Mouse (Mus musculus): ENCODE measurements around the gene Fam161a. TPM values are rescaled to one million over a fixed set of nuclear protein-coding genes. Genes with fewer than 3 reads are reported as not detected.

Gene Fam161a
- polyA plus RNA-seq, 1 experiment from 2014 or later: 11.8 TPM

- Histone ChIP-seq H3K4me2 (ENCODE audit: low read depth, low read length) (no peak overlapping the region), H3K4me3 (ENCODE audit: low read depth, low read length) (no peak overlapping the region), H3K36me3 (ENCODE audit: control insufficient read depth, insufficient read depth, low read length) (peaks cover 95% of the 10 kb centered on the region), H3K27ac (replicated peaks; ENCODE audit: low read depth, low read length) (no peak overlapping the region), H3K27me3 (replicated peaks; ENCODE audit: control insufficient read depth, insufficient read depth, low read length) (no peaks in the 10 kb centered on the region), H3K4me1 (ENCODE audit: control insufficient read depth, insufficient read depth, low read length) (no peaks in the 10 kb centered on the region), H3K9ac (ENCODE audit: low read depth, low read length) (no peak overlapping the region), H3K9me3 (ENCODE audit: control insufficient read depth, low read length) (no peaks in the 10 kb centered on the region)
- WGBS: 84% methylated on average over 1 of the region's 1 CpGs
- DNase-seq (ENCODE audit: low spot score) (no peak), ATAC-seq (ENCODE audit: low read depth) (no peak)
Observed at GRCm38 (mm10) chr11:22998308-22998707, 9.0 kb upstream of the Fam161a start.

- Histone ChIP-seq H3K4me3 (ENCODE audit: low read depth, low read length) (no peak overlapping the region), H3K4me2 (ENCODE audit: low read depth, low read length) (no peak overlapping the region), H3K9me3 (ENCODE audit: control insufficient read depth, low read length) (no peaks in the 10 kb centered on the region), H3K27me3 (replicated peaks; ENCODE audit: control insufficient read depth, insufficient read depth, low read length) (no peaks in the 10 kb centered on the region), H3K9ac (ENCODE audit: low read depth, low read length) (no peak overlapping the region), H3K27ac (replicated peaks; ENCODE audit: low read depth, low read length) (no peak overlapping the region), H3K36me3 (ENCODE audit: control insufficient read depth, insufficient read depth, low read length) (peaks cover 53% of the 10 kb centered on the region), H3K4me1 (ENCODE audit: control insufficient read depth, insufficient read depth, low read length) (0 out of 2 replicates have a peak, but pooled peaks cover 5% of the 10 kb centered on the region)
- ATAC-seq (ENCODE audit: low read depth): no peak
- DNase-seq (ENCODE audit: low spot score): no peak
- 97% methylated on average over 1 of the region's 1 CpGs for WGBS
Observed at GRCm38 (mm10) chr11:23005276-23005675, 2.1 kb upstream of the Fam161a start.

GRCm38 (mm10) chr11:23007166-23007480 is 208 bp upstream of the Fam161a start:
- no peaks in the 10 kb centered on the region for H3K9me3 ChIP-seq (ENCODE audit: control insufficient read depth, low read length)
- WGBS: 4% methylated on average over 6 of the region's 6 CpGs
- H3K4me2 ChIP-seq (ENCODE audit: low read depth, low read length): peak overlapping the region; percentile 70
- DNase-seq (ENCODE audit: low spot score): no peak
- 0 out of 2 replicates have a peak, but pooled peaks cover 5% of the 10 kb centered on the region for H3K4me1 ChIP-seq (ENCODE audit: control insufficient read depth, insufficient read depth, low read length)
- H3K36me3 ChIP-seq (ENCODE audit: control insufficient read depth, insufficient read depth, low read length): peaks cover 36% of the 10 kb centered on the region
- H3K9ac ChIP-seq (ENCODE audit: low read depth, low read length): peak overlapping the region; percentile 78
- H3K27me3 ChIP-seq (replicated peaks; ENCODE audit: control insufficient read depth, insufficient read depth, low read length): no peaks in the 10 kb centered on the region
- peak; percentile 50; the same call in 1 of the 2 replicates for ATAC-seq (ENCODE audit: low read depth)
- H3K4me3 ChIP-seq (ENCODE audit: low read depth, low read length): peak overlapping the region; percentile 66
- H3K27ac ChIP-seq (replicated peaks; ENCODE audit: low read depth, low read length): peak overlapping the region; percentile 84

DNA sequence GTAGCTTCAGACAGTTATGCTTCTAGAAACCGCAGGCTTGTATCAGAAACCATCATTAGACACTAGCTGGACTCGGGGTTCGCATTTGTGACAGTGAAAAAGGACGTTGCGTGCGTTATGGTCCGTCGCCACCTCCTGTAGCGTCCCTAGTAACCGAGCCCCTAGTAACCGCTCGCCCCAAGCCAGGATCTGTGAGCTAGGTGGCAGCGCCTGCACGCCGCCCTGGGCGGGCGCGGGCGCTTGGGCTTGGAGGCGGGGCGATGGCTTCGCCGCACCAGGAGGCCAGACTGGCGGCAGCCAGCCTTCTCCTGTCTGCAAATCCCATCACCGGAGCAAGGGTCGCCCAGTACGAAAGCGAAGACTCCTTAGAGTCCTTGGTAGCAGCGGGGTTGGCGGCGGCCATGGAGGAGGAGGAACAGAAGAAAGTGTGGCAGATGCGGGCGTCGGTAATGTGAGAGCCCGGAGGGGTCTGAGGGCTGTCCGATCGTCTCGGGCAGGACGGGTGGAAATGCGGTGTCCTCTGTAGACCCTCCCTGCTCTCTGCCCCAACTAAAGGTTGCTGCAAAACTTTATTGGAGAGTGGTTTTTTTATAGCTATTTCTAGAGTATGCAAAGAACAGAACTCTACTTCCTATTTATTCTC is 971 bp downstream of the Fam161a start:
- H3K27me3 ChIP-seq (replicated peaks; ENCODE audit: control insufficient read depth, insufficient read depth, low read length): no peaks in the 10 kb centered on the region
- H3K9me3 ChIP-seq (ENCODE audit: control insufficient read depth, low read length): no peaks in the 10 kb centered on the region
- 0 out of 2 replicates have a peak, but pooled peaks cover 5% of the 10 kb centered on the region for H3K4me1 ChIP-seq (ENCODE audit: control insufficient read depth, insufficient read depth, low read length)
- H3K27ac ChIP-seq (replicated peaks; ENCODE audit: low read depth, low read length): peak overlapping the region; percentile 84
- H3K4me3 ChIP-seq (ENCODE audit: low read depth, low read length): peak overlapping the region; percentile 66
- under 1% methylated on average over 40 of the region's 40 CpGs for WGBS
- DNase-seq (ENCODE audit: low spot score): peak; percentile 93
- peak overlapping the region; percentile 70 for H3K4me2 ChIP-seq (ENCODE audit: low read depth, low read length)
- peaks cover 25% of the 10 kb centered on the region for H3K36me3 ChIP-seq (ENCODE audit: control insufficient read depth, insufficient read depth, low read length)
- H3K9ac ChIP-seq (ENCODE audit: low read depth, low read length): peak overlapping the region; percentile 78
- peak; percentile 95 for ATAC-seq (ENCODE audit: low read depth)

- H3K9ac ChIP-seq (ENCODE audit: low read depth, low read length): peak overlapping the region; percentile 78
- peak overlapping the region; percentile 70 for H3K4me2 ChIP-seq (ENCODE audit: low read depth, low read length)
- DNase-seq (ENCODE audit: low spot score) (no peak), ATAC-seq (ENCODE audit: low read depth) (no peak)
- 0 out of 2 replicates have a peak, but pooled peaks cover 5% of the 10 kb centered on the region for H3K4me1 ChIP-seq (ENCODE audit: control insufficient read depth, insufficient read depth, low read length)
- no peaks in the 10 kb centered on the region for H3K27me3 ChIP-seq (replicated peaks; ENCODE audit: control insufficient read depth, insufficient read depth, low read length)
- H3K27ac ChIP-seq (replicated peaks; ENCODE audit: low read depth, low read length): peak overlapping the region; percentile 84
- peak overlapping the region; percentile 66 for H3K4me3 ChIP-seq (ENCODE audit: low read depth, low read length)
- peaks cover 20% of the 10 kb centered on the region for H3K36me3 ChIP-seq (ENCODE audit: control insufficient read depth, insufficient read depth, low read length)
- 33% methylated on average over 4 of the region's 4 CpGs for WGBS
- no peaks in the 10 kb centered on the region for H3K9me3 ChIP-seq (ENCODE audit: control insufficient read depth, low read length)
Observed at GRCm38 (mm10) chr11:23008824-23009200, 1.5 kb downstream of the Fam161a start.

GRCm38 (mm10) chr11:23013096-23013495 is 5.8 kb downstream of the Fam161a start:
- H3K4me1 ChIP-seq (ENCODE audit: control insufficient read depth, insufficient read depth, low read length): no peaks in the 10 kb centered on the region
- no peaks in the 10 kb centered on the region for H3K27me3 ChIP-seq (replicated peaks; ENCODE audit: control insufficient read depth, insufficient read depth, low read length)
- 63% methylated on average over 1 of the region's 1 CpGs for WGBS
- no peaks in the 10 kb centered on the region for H3K36me3 ChIP-seq (ENCODE audit: control insufficient read depth, insufficient read depth, low read length)
- no peak overlapping the region for H3K4me3 ChIP-seq (ENCODE audit: low read depth, low read length)
- DNase-seq (ENCODE audit: low spot score) (peak; percentile 23), ATAC-seq (ENCODE audit: low read depth) (no peak)
- no peak overlapping the region for H3K4me2 ChIP-seq (ENCODE audit: low read depth, low read length)
- no peak overlapping the region for H3K9ac ChIP-seq (ENCODE audit: low read depth, low read length)
- no peak overlapping the region for H3K27ac ChIP-seq (replicated peaks; ENCODE audit: low read depth, low read length)
- no peaks in the 10 kb centered on the region for H3K9me3 ChIP-seq (ENCODE audit: control insufficient read depth, low read length)

DNA sequence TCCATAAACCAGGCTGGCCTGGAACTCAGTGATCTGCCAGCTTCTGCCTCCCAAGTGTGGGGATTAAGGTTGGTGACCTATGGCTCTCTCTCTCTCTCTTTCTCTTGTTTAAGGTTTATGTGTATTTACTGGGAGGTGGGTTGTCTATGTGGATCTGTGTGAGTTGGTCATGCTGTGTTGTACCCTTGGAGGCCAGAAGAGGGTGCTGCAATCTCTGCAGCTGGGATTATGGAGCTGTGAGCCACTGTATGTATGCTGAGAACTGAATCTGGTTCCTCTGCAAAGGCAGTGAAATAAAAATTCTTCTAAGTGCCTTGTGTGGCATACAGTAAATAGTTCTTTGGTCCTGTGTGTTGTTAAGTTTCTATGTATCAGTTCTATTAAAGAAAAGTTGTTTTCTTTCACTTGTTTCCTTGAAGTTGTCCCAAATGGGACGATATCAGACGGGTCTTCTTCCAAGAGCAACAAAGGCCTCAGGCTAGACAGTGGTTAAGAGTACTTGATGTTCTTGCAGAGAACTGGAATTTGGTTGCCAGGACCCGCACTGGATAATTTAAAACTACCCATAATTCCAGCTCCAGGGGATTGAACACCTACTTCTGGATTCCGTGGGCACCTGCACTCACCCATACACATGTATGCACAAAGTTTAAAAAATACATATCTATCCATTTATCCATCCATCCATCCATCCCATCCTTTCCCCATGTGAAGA is 6.4 kb downstream of the Fam161a start:
- DNase-seq (ENCODE audit: low spot score): no peak
- ATAC-seq (ENCODE audit: low read depth): no peak
- Histone ChIP-seq H3K27me3 (replicated peaks; ENCODE audit: control insufficient read depth, insufficient read depth, low read length) (no peaks in the 10 kb centered on the region), H3K27ac (replicated peaks; ENCODE audit: low read depth, low read length) (no peak overlapping the region), H3K4me2 (ENCODE audit: low read depth, low read length) (no peak overlapping the region), H3K36me3 (ENCODE audit: control insufficient read depth, insufficient read depth, low read length) (no peaks in the 10 kb centered on the region), H3K4me1 (ENCODE audit: control insufficient read depth, insufficient read depth, low read length) (no peaks in the 10 kb centered on the region), H3K9me3 (ENCODE audit: control insufficient read depth, low read length) (no peaks in the 10 kb centered on the region), H3K9ac (ENCODE audit: low read depth, low read length) (no peak overlapping the region), H3K4me3 (ENCODE audit: low read depth, low read length) (no peak overlapping the region)
- 87% methylated on average over 4 of the region's 4 CpGs for WGBS

- H3K4me1 ChIP-seq (ENCODE audit: control insufficient read depth, insufficient read depth, low read length): no peaks in the 10 kb centered on the region
- H3K4me3 ChIP-seq (ENCODE audit: low read depth, low read length): no peak overlapping the region
- ATAC-seq (ENCODE audit: low read depth): no peak
- no peaks in the 10 kb centered on the region for H3K27me3 ChIP-seq (replicated peaks; ENCODE audit: control insufficient read depth, insufficient read depth, low read length)
- H3K9ac ChIP-seq (ENCODE audit: low read depth, low read length): no peak overlapping the region
- no peak overlapping the region for H3K4me2 ChIP-seq (ENCODE audit: low read depth, low read length)
- no peak for DNase-seq (ENCODE audit: low spot score)
- H3K36me3 ChIP-seq (ENCODE audit: control insufficient read depth, insufficient read depth, low read length): no peaks in the 10 kb centered on the region
- 65% methylated on average over 6 of the region's 6 CpGs for WGBS
- no peak overlapping the region for H3K27ac ChIP-seq (replicated peaks; ENCODE audit: low read depth, low read length)
- no peaks in the 10 kb centered on the region for H3K9me3 ChIP-seq (ENCODE audit: control insufficient read depth, low read length)
Observed at GRCm38 (mm10) chr11:23014996-23015395, 7.7 kb downstream of the Fam161a start.

DNA sequence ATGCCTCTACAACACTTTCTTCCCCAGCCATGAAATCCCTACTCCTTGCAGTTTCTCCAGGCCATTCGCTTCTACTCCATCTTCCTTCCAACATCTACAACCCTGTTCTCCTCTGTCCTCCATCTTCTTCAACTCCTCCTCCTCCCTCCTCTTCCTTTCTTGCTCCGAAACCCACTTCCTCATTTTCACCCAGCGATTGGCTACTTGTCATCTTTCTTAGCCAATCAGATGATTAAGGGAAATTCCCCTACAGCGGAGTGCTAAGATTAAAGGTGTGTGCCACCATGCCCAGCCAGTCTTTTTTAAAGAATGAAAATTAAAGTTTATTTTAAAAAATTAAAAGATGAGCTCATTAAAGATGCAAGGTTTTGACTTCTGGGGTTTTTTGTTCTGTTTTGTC is 10.6 kb downstream of the Fam161a start:
- Histone ChIP-seq H3K27me3 (replicated peaks; ENCODE audit: control insufficient read depth, insufficient read depth, low read length) (no peaks in the 10 kb centered on the region), H3K4me2 (ENCODE audit: low read depth, low read length) (no peak overlapping the region), H3K9ac (ENCODE audit: low read depth, low read length) (no peak overlapping the region), H3K27ac (replicated peaks; ENCODE audit: low read depth, low read length) (no peak overlapping the region), H3K36me3 (ENCODE audit: control insufficient read depth, insufficient read depth, low read length) (no peaks in the 10 kb centered on the region), H3K9me3 (ENCODE audit: control insufficient read depth, low read length) (no peaks in the 10 kb centered on the region), H3K4me3 (ENCODE audit: low read depth, low read length) (no peak overlapping the region), H3K4me1 (ENCODE audit: control insufficient read depth, insufficient read depth, low read length) (no peaks in the 10 kb centered on the region)
- DNase-seq (ENCODE audit: low spot score) (no peak), ATAC-seq (ENCODE audit: low read depth) (no peak)
- WGBS: 92% methylated on average over 4 of the region's 4 CpGs
